Comparison of ENCODE assay signal across 19 mouse cellular contexts in the genomic region with DNA sequence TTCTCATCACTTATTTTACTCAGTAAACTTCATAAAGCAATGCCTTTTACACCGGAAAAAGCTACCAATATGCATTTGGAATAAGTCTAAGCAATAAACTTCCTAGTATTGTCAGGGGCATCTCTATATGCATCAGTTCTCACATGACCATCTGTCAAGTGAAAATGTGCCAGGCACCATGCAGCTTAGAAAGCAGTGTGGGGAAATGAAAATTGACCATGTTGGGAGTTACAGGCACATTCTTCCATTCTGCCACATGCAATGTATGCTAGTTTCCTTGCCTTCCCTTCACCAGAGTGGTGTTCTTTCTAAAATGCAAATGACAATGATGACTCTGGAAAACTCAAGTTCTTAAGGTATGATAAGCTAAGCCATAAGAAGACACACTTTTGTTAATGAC.
DNase-seq lines count a peak whose midpoint lies in the region; ATAC-seq and TF ChIP-seq lines count a peak whose summit lies in the region.
"Had no signal": no experiment of that assay in that cellular context is flagged by ENCODE, and none has a peak within 500 bp of the region (broad histone marks: within the 10 kb centered on the region; RNA-seq: fewer than 3 reads in every experiment).

No protein-coding gene starts in this region.

- DNase-seq in left cerebral cortex, postnatal 4 days: peak; percentile 78
- DNase-seq in left cerebral cortex, adult 2 months (ENCODE audit: extremely low spot score in 1 of 2, low spot score in 2 of 2): no peak
- peak; percentile 41 for DNase-seq in cerebellum, adult 8-10 months
- DNase-seq in spleen, postnatal 10 days (ENCODE audit: low spot score in 2 of 2): no peak
- DNase-seq: gastrocnemius, adult 2 months; lung, adult 2 months; spleen, adult 18-20 months had no signal

- no peaks in the 10 kb centered on the region for H3K27me3 ChIP-seq in forebrain, embryonic 16.5 days (replicated peaks; ENCODE audit: control insufficient read depth, insufficient read depth, low read length)
- H3K27me3 ChIP-seq in intestine, embryonic 16.5 days (replicated peaks; ENCODE audit: control insufficient read depth, insufficient read depth, low read length): no peaks in the 10 kb centered on the region
- H3K27me3 ChIP-seq: embryonic facial prominence, embryonic 12.5 days; heart, embryonic 12.5 days; midbrain, embryonic 12.5 days; neural tube, embryonic 15.5 days; stomach, embryonic 15.5 days had no signal

- no peaks in the 10 kb centered on the region for H3K9me3 ChIP-seq in forebrain, embryonic 16.5 days (ENCODE audit: control insufficient read depth, low read length)
- no peaks in the 10 kb centered on the region for H3K9me3 ChIP-seq in intestine, embryonic 16.5 days (ENCODE audit: control insufficient read depth, low read length)
- H3K9me3 ChIP-seq: embryonic facial prominence, embryonic 12.5 days; heart, embryonic 12.5 days; limb, embryonic 10.5 days; midbrain, embryonic 12.5 days; neural tube, embryonic 15.5 days; stomach, embryonic 15.5 days had no signal

- ATAC-seq in cerebellum, adult (ENCODE audit: insufficient number of reproducible peaks, low FRiP score, low TSS enrichment): peak; percentile 99
- peak; percentile 82 for ATAC-seq in forebrain, embryonic 16.5 days
- ATAC-seq in intestine, embryonic 16.5 days: no peak

- no peaks in the 10 kb centered on the region for H3K4me1 ChIP-seq in forebrain, embryonic 16.5 days (replicated peaks; ENCODE audit: control insufficient read depth, insufficient read depth, low read length)
- H3K4me1 ChIP-seq in intestine, embryonic 16.5 days (ENCODE audit: control insufficient read depth, insufficient read depth, low read length): no peaks in the 10 kb centered on the region
- H3K4me1 ChIP-seq: embryonic facial prominence, embryonic 12.5 days; heart, embryonic 12.5 days; limb, embryonic 10.5 days; midbrain, embryonic 12.5 days; neural tube, embryonic 15.5 days; stomach, embryonic 15.5 days had no signal

- H3K4me2 ChIP-seq in forebrain, embryonic 16.5 days (ENCODE audit: low read length): no peak overlapping the region
- H3K4me2 ChIP-seq in intestine, embryonic 16.5 days (ENCODE audit: low read depth, low read length): no peak overlapping the region
- H3K4me2 ChIP-seq: embryonic facial prominence, embryonic 12.5 days; heart, embryonic 12.5 days; liver, embryonic 11.5 days; midbrain, embryonic 12.5 days; neural tube, embryonic 15.5 days; stomach, embryonic 15.5 days had no signal

- 53% methylated on average over 1 of the region's 1 CpGs for whole genome bisulfite sequencing in forebrain, embryonic 16.5 days
- WGBS in intestine, embryonic 16.5 days: 87% methylated on average over 1 of the region's 1 CpGs

- intact Hi-C loops in left cerebral cortex, postnatal 4 days (cut with DNase I): no loop called here
- intact Hi-C loops in left cerebral cortex, adult 2 months (cut with DNase I): no loop called here

- no peak for TF ChIP-seq CTCF in left cerebral cortex, adult 2 months (IDR thresholded peaks at IDR 0.05)

- no peak overlapping the region for H3K9ac ChIP-seq in forebrain, embryonic 16.5 days (replicated peaks; ENCODE audit: low read depth, low read length)
- no peak overlapping the region for H3K9ac ChIP-seq in intestine, embryonic 16.5 days (ENCODE audit: low read depth, low read length)
- H3K9ac ChIP-seq: embryonic facial prominence, embryonic 12.5 days; heart, embryonic 12.5 days; midbrain, embryonic 12.5 days; neural tube, embryonic 15.5 days; stomach, embryonic 15.5 days had no signal

- no peaks in the 10 kb centered on the region for H3K36me3 ChIP-seq in forebrain, embryonic 16.5 days (ENCODE audit: control insufficient read depth, insufficient read depth)
- no peaks in the 10 kb centered on the region for H3K36me3 ChIP-seq in intestine, embryonic 16.5 days (ENCODE audit: control insufficient read depth, insufficient read depth, low read length)
- H3K36me3 ChIP-seq: embryonic facial prominence, embryonic 12.5 days; heart, embryonic 12.5 days; limb, embryonic 10.5 days; midbrain, embryonic 12.5 days; neural tube, embryonic 15.5 days; stomach, embryonic 15.5 days had no signal

- no peak overlapping the region for H3K4me3 ChIP-seq in left cerebral cortex, adult 2 months
- H3K4me3 ChIP-seq in forebrain, embryonic 16.5 days (replicated peaks; ENCODE audit: low read length): no peak overlapping the region
- H3K4me3 ChIP-seq in intestine, embryonic 16.5 days (ENCODE audit: low read length): no peak overlapping the region
- H3K4me3 ChIP-seq: embryonic facial prominence, embryonic 12.5 days; gastrocnemius, adult 2 months; heart, embryonic 12.5 days; limb, embryonic 10.5 days; midbrain, embryonic 12.5 days; myocyte; neural tube, embryonic 15.5 days; stomach, embryonic 15.5 days had no signal

- H3K27ac ChIP-seq in left cerebral cortex, adult 2 months: no peak overlapping the region
- H3K27ac ChIP-seq in forebrain, embryonic 16.5 days (ENCODE audit: low read length): no peak overlapping the region
- H3K27ac ChIP-seq in intestine, embryonic 16.5 days (ENCODE audit: low read length): no peak overlapping the region
- H3K27ac ChIP-seq: embryonic facial prominence, embryonic 12.5 days; gastrocnemius, adult 2 months; limb, embryonic 10.5 days; macrophage; midbrain, embryonic 12.5 days; neural tube, embryonic 15.5 days; stomach, embryonic 15.5 days had no signal

Comparison
In these comparisons a context has a peak if more than half of its experiments do, and no peak if none do; other contexts are left out.
1. DNase-seq: peak in left cerebral cortex, postnatal 4 days (single experiment) and cerebellum, adult 8-10 months (single experiment); none in left cerebral cortex, adult 2 months (0 of 2) and spleen, postnatal 10 days (0 of 2).